Comparison of ENCODE assay signal across 31 mouse cellular contexts in genomic region chr9:122496482-122496985, GRCm38 (mm10).
DNase-seq lines count a peak whose midpoint lies in the region; ATAC-seq and TF ChIP-seq lines count a peak whose summit lies in the region.
"Had no signal": no experiment of that assay in that cellular context is flagged by ENCODE, and none has a peak within 500 bp of the region (broad histone marks: within the 10 kb centered on the region; RNA-seq: fewer than 3 reads in every experiment).

No protein-coding gene starts in this region.

- no peak for TF ChIP-seq POLR2A in heart, adult 2 months (IDR thresholded peaks at IDR 0.05; ENCODE audit: insufficient read depth, low read depth, low read length)

- H3K4me3 ChIP-seq in heart, adult 2 months: no peak overlapping the region
- H3K4me3 ChIP-seq in stomach, embryonic 14.5 days (ENCODE audit: low read depth, low read length): no peak overlapping the region
- H3K4me3 ChIP-seq in stomach, postnatal 0 days (ENCODE audit: low read depth, low read length): no peak overlapping the region
- H3K4me3 ChIP-seq in limb, embryonic 12.5 days (replicated peaks): no peak overlapping the region
- H3K4me3 ChIP-seq in hindbrain, postnatal 0 days (ENCODE audit: low read length): no peak overlapping the region
- H3K4me3 ChIP-seq: erythroblast, embryonic 14.5 days; gastrocnemius, adult 2 months; heart, embryonic 10.5 days; heart, embryonic 15.5 days; hindbrain, embryonic 13.5 days; neural tube, embryonic 15.5 days; stomach, embryonic 15.5 days had no signal

- ATAC-seq in stomach, embryonic 14.5 days (ENCODE audit: insufficient number of reproducible peaks, insufficient read depth, low FRiP score, low read depth): 0 out of 2 replicates have a peak, but pooled peaks have one; percentile 10
- no peak for ATAC-seq in stomach, postnatal 0 days (ENCODE audit: low FRiP score, low TSS enrichment)
- ATAC-seq in limb, embryonic 12.5 days (ENCODE audit: insufficient number of reproducible peaks, insufficient read depth, low FRiP score, low TSS enrichment, low read depth): peak; percentile 68; the same call in 1 of the 2 replicates
- ATAC-seq in hindbrain, postnatal 0 days: no peak
- ATAC-seq: activated CD4-positive, CD25-positive, alpha-beta regulatory T cell, adult 4 months; forebrain, embryonic 16.5 days; intestine, postnatal 0 days had no signal

- H3K79me2 ChIP-seq in heart, adult 2 months (replicated peaks; ENCODE audit: control insufficient read depth, insufficient read depth, low read length): no peaks in the 10 kb centered on the region

- no peaks in the 10 kb centered on the region for H3K9me3 ChIP-seq in stomach, embryonic 14.5 days (ENCODE audit: control insufficient read depth, low read depth, low read length)
- no peaks in the 10 kb centered on the region for H3K9me3 ChIP-seq in stomach, postnatal 0 days (ENCODE audit: control insufficient read depth, low read length)
- no peaks in the 10 kb centered on the region for H3K9me3 ChIP-seq in limb, embryonic 12.5 days
- H3K9me3 ChIP-seq in hindbrain, postnatal 0 days (ENCODE audit: low read length): no peaks in the 10 kb centered on the region
- H3K9me3 ChIP-seq: heart, embryonic 10.5 days; heart, embryonic 15.5 days; hindbrain, embryonic 13.5 days; neural tube, embryonic 15.5 days; stomach, embryonic 15.5 days had no signal

- H3K9ac ChIP-seq in heart, adult 2 months (ENCODE audit: low read depth, low read length): no peak overlapping the region
- no peak overlapping the region for H3K9ac ChIP-seq in stomach, embryonic 14.5 days (replicated peaks; ENCODE audit: low read depth, low read length)
- no peak overlapping the region for H3K9ac ChIP-seq in stomach, postnatal 0 days (ENCODE audit: low read length)
- H3K9ac ChIP-seq in limb, embryonic 12.5 days (replicated peaks): no peak overlapping the region
- no peak overlapping the region for H3K9ac ChIP-seq in hindbrain, postnatal 0 days (replicated peaks; ENCODE audit: low read length)
- H3K9ac ChIP-seq: heart, embryonic 15.5 days; hindbrain, embryonic 13.5 days; liver, embryonic 14.5 days; neural tube, embryonic 15.5 days; stomach, embryonic 15.5 days had no signal

- no peaks in the 10 kb centered on the region for H3K4me1 ChIP-seq in heart, adult 2 months (ENCODE audit: control insufficient read depth, insufficient read depth, low read length)
- H3K4me1 ChIP-seq in stomach, embryonic 14.5 days (ENCODE audit: control insufficient read depth, insufficient read depth, low read length): no peaks in the 10 kb centered on the region
- H3K4me1 ChIP-seq in stomach, postnatal 0 days (replicated peaks; ENCODE audit: control insufficient read depth, insufficient read depth): no peaks in the 10 kb centered on the region
- peaks cover 9% of the 10 kb centered on the region for H3K4me1 ChIP-seq in limb, embryonic 12.5 days (replicated peaks)
- no peaks in the 10 kb centered on the region for H3K4me1 ChIP-seq in hindbrain, postnatal 0 days (ENCODE audit: insufficient read depth, low read length)
- H3K4me1 ChIP-seq: heart, embryonic 15.5 days; stomach, embryonic 15.5 days had no signal

- no peaks in the 10 kb centered on the region for H3K36me3 ChIP-seq in heart, adult 2 months (ENCODE audit: control insufficient read depth, insufficient read depth, low read length)
- no peaks in the 10 kb centered on the region for H3K36me3 ChIP-seq in stomach, embryonic 14.5 days (ENCODE audit: control insufficient read depth, insufficient read depth, low read length)
- H3K36me3 ChIP-seq in stomach, postnatal 0 days (ENCODE audit: control insufficient read depth, insufficient read depth, low read length): no peaks in the 10 kb centered on the region
- no peaks in the 10 kb centered on the region for H3K36me3 ChIP-seq in limb, embryonic 12.5 days
- H3K36me3 ChIP-seq in hindbrain, postnatal 0 days (ENCODE audit: insufficient read depth, low read length): no peaks in the 10 kb centered on the region
- H3K36me3 ChIP-seq: heart, embryonic 10.5 days; heart, embryonic 15.5 days; hindbrain, embryonic 13.5 days; neural tube, embryonic 15.5 days; stomach, embryonic 15.5 days had no signal

- H3K27ac ChIP-seq in heart, adult 2 months: no peak overlapping the region
- no peak overlapping the region for H3K27ac ChIP-seq in stomach, embryonic 14.5 days (ENCODE audit: low read length)
- no peak overlapping the region for H3K27ac ChIP-seq in stomach, postnatal 0 days (replicated peaks)
- H3K27ac ChIP-seq in limb, embryonic 12.5 days: no peak overlapping the region
- no peak overlapping the region for H3K27ac ChIP-seq in hindbrain, postnatal 0 days
- H3K27ac ChIP-seq: gastrocnemius, adult 2 months; heart, embryonic 10.5 days; heart, embryonic 15.5 days; hindbrain, embryonic 13.5 days; liver, embryonic 14.5 days; macrophage; neural tube, embryonic 15.5 days; stomach, embryonic 15.5 days had no signal

- no peaks in the 10 kb centered on the region for H3K27me3 ChIP-seq in heart, adult 2 months (ENCODE audit: control insufficient read depth, insufficient read depth, low read length)
- H3K27me3 ChIP-seq in stomach, embryonic 14.5 days (ENCODE audit: control insufficient read depth, insufficient read depth, low read length): no peaks in the 10 kb centered on the region
- H3K27me3 ChIP-seq in stomach, postnatal 0 days (ENCODE audit: control insufficient read depth, insufficient read depth, low read length): no peaks in the 10 kb centered on the region
- H3K27me3 ChIP-seq in limb, embryonic 12.5 days: no peaks in the 10 kb centered on the region
- no peaks in the 10 kb centered on the region for H3K27me3 ChIP-seq in hindbrain, postnatal 0 days (ENCODE audit: insufficient read depth, low read length)
- H3K27me3 ChIP-seq: heart, embryonic 15.5 days; hindbrain, embryonic 13.5 days; neural tube, embryonic 15.5 days; stomach, embryonic 15.5 days had no signal

- no peak for TF ChIP-seq EP300 in heart, adult 2 months (IDR thresholded peaks at IDR 0.05; ENCODE audit: insufficient read depth, low read depth, low read length)
- TF ChIP-seq EP300 in stomach, postnatal 0 days (optimal IDR thresholded peaks at IDR 0.05): no peak

- intact Hi-C loops in heart, postnatal 10 days (cut with DNase I): no loop called here
- intact Hi-C loops in heart, adult 2 months (cut with DNase I): no loop called here

- H3K4me2 ChIP-seq in stomach, embryonic 14.5 days (replicated peaks; ENCODE audit: low read depth, low read length): no peak overlapping the region
- H3K4me2 ChIP-seq in stomach, postnatal 0 days (replicated peaks; ENCODE audit: low read depth): no peak overlapping the region
- H3K4me2 ChIP-seq in limb, embryonic 12.5 days: no peak overlapping the region
- no peak overlapping the region for H3K4me2 ChIP-seq in hindbrain, postnatal 0 days (ENCODE audit: low read depth, low read length)
- H3K4me2 ChIP-seq: heart, embryonic 15.5 days; hindbrain, embryonic 13.5 days; neural tube, embryonic 15.5 days; stomach, embryonic 15.5 days had no signal

- no peak for TF ChIP-seq CTCF in heart, adult 2 months (IDR thresholded peaks at IDR 0.05)
- TF ChIP-seq CTCF in stomach, postnatal 0 days (IDR thresholded peaks at IDR 0.05; ENCODE audit: low read depth): no peak
- TF ChIP-seq CTCF in hindbrain, postnatal 0 days (IDR thresholded peaks at IDR 0.05; ENCODE audit: low read depth): no peak

- 73% methylated on average over 2 of the region's 2 CpGs for WGBS in heart, adult 2 months
- WGBS in stomach, embryonic 14.5 days: 76% methylated on average over 2 of the region's 2 CpGs
- 62% methylated on average over 2 of the region's 2 CpGs for WGBS in stomach, postnatal 0 days
- 59% methylated on average over 2 of the region's 2 CpGs for WGBS in limb, embryonic 12.5 days
- WGBS in hindbrain, postnatal 0 days: 80% methylated on average over 2 of the region's 2 CpGs

- peak; percentile 4 to 5 for DNase-seq in heart, postnatal 10 days
- no peak for DNase-seq in heart, adult 2 months
- no peak for DNase-seq in stomach, postnatal 0 days (ENCODE audit: low spot score)
- DNase-seq in thymus, postnatal 4 days: no peak
- DNase-seq in hindbrain, postnatal 0 days (ENCODE audit: low spot score): no peak
- DNase-seq: B cell, adult 2 months; cerebellum, adult 11-12 months; cerebellum, adult 9-11 months; gastrocnemius, adult 2 months; heart, postnatal 36 days; kidney, adult 9 months; kidney, postnatal 10 days; liver; lung, adult 2 months; lung, postnatal 10 days; midbrain, embryonic 14.5 days; thymus, adult 2 months; thymus, postnatal 36 days had no signal

Comparison
In these comparisons a context has a peak if more than half of its experiments do, and no peak if none do; other contexts are left out.
1. DNase-seq: peak in heart, postnatal 10 days (2 of 2); none in heart, adult 2 months (0 of 2), stomach, postnatal 0 days (single experiment), thymus, postnatal 4 days (single experiment) and hindbrain, postnatal 0 days (single experiment).
2. ATAC-seq: peak in stomach, embryonic 14.5 days (single experiment) and limb, embryonic 12.5 days (single experiment); none in stomach, postnatal 0 days (single experiment) and hindbrain, postnatal 0 days (single experiment).